Mouse (Mus musculus): ENCODE measurements around the gene Cpvl.

GRCm38 (mm10) chr6:53904703-53905395 is 73.6 kb downstream of the Cpvl start:
- TF ChIP-seq EP300 (IDR thresholded peaks at IDR 0.05; ENCODE audit: low read depth) = no peak
- TF ChIP-seq CTCF (IDR thresholded peaks at IDR 0.05; ENCODE audit: low read depth) = no peak
